Mouse (Mus musculus) small intestine, adult 2 months (tissue): Measurements from ENCODE around the gene Spaca7.

ENCODE experiments used
- CTCF ChIP-seq: fragments of 200-500 bp; IDR thresholded peaks from 2 replicates; pipeline ENCODE4 v1.5.1; 2012; ENCODE audit warnings: low read depth, mild to moderate bottlenecking, control low read depth, inconsistent platforms, low read length, moderate library complexity, mixed read lengths; ENCODE audit not compliant: insufficient replicate concordance, insufficient read length; ENCODE audit errors: extremely low read depth
- POLR2A ChIP-seq: fragments of 200-500 bp; IDR thresholded peaks from 2 replicates; pipeline ENCODE4 v1.6.1; 2012; ENCODE audit warnings: low read depth, mild to moderate bottlenecking, control low read depth, inconsistent platforms, low read length, moderate library complexity

GRCm38 (mm10) chr8:12555515-12556145, 17.2 kb upstream of the Spaca7 start:
- TF ChIP-seq CTCF (no peak), POLR2A (no peak)
